Mouse (Mus musculus) heart, adult 8-10 months (tissue): ENCODE measurements around the gene Iffo1. TPM values are rescaled to one million over a fixed set of nuclear protein-coding genes. Genes with fewer than 3 reads are reported as not detected.
A peak's percentile ranks its signal among the peaks of the same experiment; 100 is the strongest.
"Not testable (repeated sequence)": the region's sequence is repeated elsewhere in the genome, so short reads cannot be mapped to it uniquely, and the experiment has no call there.

Experiments used
- DNase-seq: peaks from one replicate; pipeline ENCODE4 v3.0.0; 2022; ENCODE audit warnings: low spot score
- total RNA-seq, 4 experiments: library from RNA; stranded (reverse); gene quantifications; 2 replicates each; pipeline ENCODE4 v1.2.4; 2022

Gene Iffo1
- total RNA-seq, 4 experiments from 2014 or later, result 5.2 to 11.9 (median 9.4) TPM

- peak; percentile 85 for DNase-seq
Measured at GRCm38 (mm10) chr6:125160854-125161760, 16.1 kb downstream of the Iffo1 start.

DNA sequence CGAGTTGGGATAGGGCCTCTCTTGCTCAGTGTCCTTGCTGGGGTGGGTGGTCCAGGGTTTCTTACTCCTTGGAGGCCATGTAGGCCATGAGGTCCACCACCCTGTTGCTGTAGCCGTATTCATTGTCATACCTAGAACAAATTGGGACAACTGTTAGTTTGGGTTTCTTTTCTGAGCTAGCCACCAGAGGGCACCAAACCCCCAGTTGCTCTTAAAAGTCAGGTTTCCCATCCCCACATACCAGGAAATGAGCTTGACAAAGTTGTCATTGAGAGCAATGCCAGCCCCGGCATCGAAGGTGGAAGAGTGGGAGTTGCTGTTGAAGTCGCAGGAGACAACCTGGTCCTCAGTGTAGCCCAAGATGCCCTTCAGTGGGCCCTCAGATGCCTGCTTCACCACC is 16.9 kb downstream of the Iffo1 start:
- not testable (repeated sequence) for DNase-seq

- not testable (repeated sequence) for DNase-seq
Measured at GRCm38 (mm10) chr6:125162615-125163305, 17.7 kb downstream of the Iffo1 start.

DNA sequence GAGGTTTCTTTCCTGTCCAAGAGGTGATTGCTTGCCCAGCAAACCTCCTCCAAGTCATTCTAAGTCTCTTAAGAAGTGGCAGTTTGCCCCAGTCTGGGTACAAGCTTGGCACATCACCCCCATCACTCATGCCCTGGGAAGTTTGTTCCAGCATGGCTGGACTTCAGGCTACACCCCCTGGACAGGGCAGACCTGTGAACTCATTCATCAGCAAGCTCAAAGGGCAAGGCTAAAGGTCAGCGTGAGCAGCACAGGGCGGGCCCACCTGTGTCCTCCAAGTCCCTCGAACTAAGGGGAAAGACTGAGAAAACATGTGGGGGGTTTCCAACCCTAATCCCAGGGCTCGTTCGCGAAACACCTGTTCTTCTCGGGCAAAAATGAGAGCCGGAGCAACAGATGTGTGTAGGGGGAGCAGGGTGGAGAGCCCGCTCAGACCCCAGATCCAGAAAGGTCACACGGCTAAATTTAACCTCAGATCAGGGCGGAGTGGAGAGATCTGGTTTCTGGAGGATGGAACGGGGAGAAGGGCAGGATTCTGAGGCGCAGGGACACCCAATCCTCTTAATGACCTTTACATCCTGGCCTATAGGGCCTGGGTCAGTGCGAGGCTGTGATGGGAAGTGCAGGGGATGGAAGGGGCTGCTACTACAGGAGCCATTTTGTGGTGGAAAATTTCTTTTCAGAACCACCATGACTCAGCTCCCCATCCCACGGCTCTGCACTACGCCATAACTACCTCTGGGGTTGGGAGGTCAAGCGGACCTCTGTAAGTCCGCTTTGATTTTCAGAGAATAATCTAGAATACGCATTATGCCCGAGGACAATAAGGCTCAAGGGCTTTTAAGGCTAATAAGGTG is 19.0 kb downstream of the Iffo1 start:
- no peak for DNase-seq

DNA sequence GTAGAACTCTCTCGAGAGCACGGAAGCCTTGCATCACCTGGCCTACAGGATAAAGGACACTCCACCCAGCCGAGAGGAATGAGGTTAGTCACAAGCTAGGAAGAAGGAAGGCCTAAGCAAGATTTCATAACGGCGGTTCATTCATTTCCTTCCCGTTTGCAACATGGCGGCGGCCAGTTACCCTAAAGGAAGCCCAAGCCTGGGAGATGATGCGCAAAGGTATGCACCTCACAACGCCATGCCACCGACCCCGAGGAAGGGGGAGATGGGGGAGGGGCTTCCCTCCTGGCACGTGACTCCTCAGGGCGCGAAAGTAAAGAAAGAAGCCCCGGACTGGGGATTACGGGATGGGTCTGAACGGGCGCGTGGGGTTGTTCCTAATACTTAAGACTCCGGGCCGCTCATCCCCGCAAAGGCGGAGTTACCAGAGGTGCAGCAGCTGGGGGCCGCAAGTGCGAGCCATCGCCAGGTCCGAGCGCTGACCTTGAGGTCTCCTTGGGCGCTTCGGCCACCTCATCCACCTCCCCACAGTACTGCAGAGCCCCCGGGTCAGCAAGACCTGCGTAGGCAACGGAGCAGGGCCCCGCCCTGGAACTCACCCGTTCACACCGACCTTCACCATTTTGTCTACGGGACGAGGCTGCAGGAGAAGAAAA is 19.8 kb downstream of the Iffo1 start:
- peak; percentile 66 for DNase-seq

GRCm38 (mm10) chr6:125165328-125165891 is 20.4 kb downstream of the Iffo1 start:
- DNase-seq, result peak; percentile 97

- peak; percentile 93 for DNase-seq
Measured at GRCm38 (mm10) chr6:125166051-125166751, 21.2 kb downstream of the Iffo1 start, which contains the start of gene Gapdh. TSS of gene Gapdh (minus strand) at chr6:125166467.

- DNase-seq, result peak; percentile 72
Measured at GRCm38 (mm10) chr6:125166861-125167650, 22.0 kb downstream of the Iffo1 start.

- no peak for DNase-seq
Measured at GRCm38 (mm10) chr6:125168086-125168485, 23.0 kb downstream of the Iffo1 start.

GRCm38 (mm10) chr6:125170194-125170593 is 25.2 kb downstream of the Iffo1 start:
- no peak for DNase-seq

DNA sequence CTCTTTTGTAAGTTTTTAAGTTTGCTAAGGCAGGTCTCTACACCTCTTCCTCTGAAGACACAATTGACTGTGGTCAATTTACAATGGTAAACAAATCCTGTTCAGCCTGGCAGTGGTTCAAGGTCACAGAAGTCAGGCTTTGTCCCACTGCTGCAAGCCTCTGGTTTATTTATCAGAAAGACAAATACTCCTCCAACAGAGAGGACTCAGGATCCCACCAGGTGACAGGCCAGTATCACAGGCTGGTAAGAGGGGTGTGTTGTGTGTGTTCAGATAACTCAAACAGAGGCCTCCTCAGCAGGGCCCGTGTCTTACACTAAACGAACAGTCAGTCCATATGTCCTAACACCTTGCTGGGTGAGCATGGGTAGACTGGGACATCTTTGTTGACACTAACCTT is 27.4 kb downstream of the Iffo1 start:
- no peak for DNase-seq

- DNase-seq, result no peak
Measured at GRCm38 (mm10) chr6:125173256-125173655, 28.2 kb downstream of the Iffo1 start.

DNA sequence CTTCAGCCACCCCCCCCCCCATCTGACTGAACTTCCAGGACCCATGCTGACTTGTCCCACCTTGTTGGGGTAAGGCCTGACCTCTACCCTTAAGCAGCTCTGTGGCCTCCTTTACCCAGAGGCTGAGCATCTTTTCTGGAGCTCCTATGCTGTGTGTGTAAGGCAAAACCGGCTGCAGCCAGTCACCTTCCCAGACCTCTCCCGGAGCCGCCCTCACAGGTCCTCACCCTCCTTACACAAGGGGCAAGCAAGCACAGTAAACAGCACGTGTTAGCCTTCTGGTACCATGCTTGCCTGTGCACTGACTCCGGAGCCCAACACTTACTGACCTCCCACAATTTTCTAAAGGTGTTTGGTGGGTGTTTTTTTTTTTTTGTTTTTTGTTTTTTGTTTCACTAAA is 30.4 kb downstream of the Iffo1 start:
- DNase-seq, result no peak

GRCm38 (mm10) chr6:125179601-125180000 is 34.6 kb downstream of the Iffo1 start:
- no peak for DNase-seq

DNA sequence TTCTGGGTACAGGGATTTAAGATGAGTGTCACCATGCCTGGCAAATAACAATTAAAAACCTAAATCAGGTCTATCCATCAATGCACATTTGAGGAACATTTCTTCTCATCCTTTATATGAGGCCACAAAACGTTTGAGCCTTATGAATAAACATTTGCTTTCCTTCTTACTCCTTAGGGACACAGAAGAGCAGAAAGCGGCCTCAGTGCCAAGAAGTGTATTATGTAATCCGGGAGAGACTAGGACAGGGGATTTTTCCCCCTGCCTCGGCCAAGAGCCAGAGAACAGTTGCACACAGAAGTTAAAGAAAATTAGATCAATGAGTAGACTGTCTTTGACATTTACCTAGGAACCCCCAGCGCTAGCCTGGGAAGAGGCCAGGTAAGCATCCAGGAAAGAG is 37.1 kb downstream of the Iffo1 start:
- no peak for DNase-seq

DNA sequence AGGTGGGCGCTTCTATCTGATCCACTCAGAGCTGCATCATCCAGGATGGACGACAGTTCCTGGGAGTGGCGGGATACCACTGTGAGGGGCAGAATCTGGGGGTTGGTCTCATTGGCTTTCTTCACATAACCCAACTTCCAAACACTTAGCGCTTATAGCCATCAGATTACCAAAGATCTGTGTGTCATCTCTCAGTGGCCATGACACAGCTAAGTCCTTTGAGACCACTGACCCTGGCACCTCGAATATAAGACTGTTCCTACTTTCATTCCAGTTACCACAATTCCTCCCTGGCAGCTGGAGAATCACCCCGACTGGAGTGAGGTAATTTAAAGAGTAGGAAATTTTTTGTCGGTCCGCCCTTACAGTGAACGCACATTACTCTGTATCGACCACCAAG is 41.2 kb downstream of the Iffo1 start:
- DNase-seq, result no peak

DNA sequence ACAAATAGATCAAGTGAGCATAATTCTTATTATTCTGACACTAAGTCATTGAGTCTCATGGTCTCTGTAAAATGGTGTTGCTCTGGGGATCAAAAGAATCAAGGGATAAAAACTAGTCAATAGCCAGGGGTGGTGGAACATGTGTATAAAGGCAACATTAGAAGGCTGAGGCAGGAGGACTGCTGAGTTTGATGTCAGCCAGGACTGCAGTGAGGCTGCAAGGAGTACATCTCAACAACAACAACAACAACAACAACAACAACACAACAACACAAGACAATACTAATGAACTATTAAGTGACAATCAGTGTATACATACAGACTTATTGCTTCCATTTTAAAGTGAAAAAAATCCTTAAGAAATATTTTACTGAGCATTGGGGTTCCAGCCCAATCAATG is 45.8 kb downstream of the Iffo1 start:
- DNase-seq, result no peak

- DNase-seq, result peak; percentile 95
Measured at GRCm38 (mm10) chr6:125191332-125192015, 46.4 kb downstream of the Iffo1 start, which contains the start of the genes Ncapd2 and Mrpl51. TSS of gene Ncapd2 (minus strand) at chr6:125191701. TSS of gene Mrpl51 (plus strand) at chr6:125191801.
